Mouse (Mus musculus): ENCODE data around the gene Marf1.

DNA sequence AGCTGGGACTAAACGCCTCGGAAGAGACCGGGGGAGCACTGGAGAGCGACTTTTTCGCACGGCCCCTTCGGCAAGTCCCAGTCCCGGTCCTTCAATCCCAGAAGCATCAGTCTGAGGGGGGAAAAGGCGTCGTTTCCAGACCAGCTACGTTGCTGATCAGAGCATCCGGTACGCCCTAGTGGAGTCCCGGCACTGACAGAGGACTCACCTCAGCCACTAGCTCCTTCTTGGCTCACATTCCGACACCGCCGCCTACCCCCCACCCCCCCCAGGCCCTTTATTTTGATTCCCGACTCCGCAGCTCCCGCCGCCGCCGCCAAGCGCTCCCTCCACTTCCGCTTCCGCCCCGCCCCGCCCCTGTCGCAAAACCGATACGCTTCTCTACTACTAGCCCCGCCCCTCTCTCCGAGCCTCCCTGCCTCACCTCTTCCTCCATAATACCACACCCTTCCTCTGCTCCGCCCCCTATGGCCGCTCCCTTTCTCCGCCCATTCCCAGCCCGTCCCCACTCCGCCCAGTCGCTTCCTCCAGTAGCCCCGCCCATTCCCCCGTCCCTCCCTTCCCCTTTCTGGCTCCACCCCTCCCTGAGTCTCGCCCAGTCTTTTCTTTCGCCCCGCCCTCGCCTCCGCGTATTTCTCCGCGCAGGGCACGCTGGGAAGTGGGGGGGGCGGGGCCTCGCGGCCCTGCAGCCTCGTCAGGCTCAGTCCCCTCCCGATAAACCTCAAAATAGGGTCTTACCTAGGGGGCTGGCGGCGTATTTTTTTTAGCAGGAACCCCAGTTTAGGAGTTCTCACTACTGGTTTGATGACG is 4.0 kb downstream of the Marf1 start:
- no peak for TF ChIP-seq CTCF (IDR thresholded peaks at IDR 0.05; ENCODE audit: borderline replicate concordance, extremely low read depth, insufficient read depth, insufficient read length)
- peak; percentile 96; the same call in 1 of the 2 replicates for TF ChIP-seq POLR2A (IDR thresholded peaks at IDR 0.05; ENCODE audit: borderline replicate concordance, extremely low read depth, insufficient read depth, insufficient read length, poor library complexity, severe bottlenecking)

Measured in brain, embryonic 14.5 days (tissue).